In genomic region chr9:44468224-44468623, GRCm38 (mm10) we compare ENCODE assay signal across 27 mouse cellular contexts. TPM values are rescaled to one million over a fixed set of nuclear protein-coding genes. Genes with fewer than 3 reads are reported as not detected.
DNase-seq lines count a peak whose midpoint lies in the region; ATAC-seq and TF ChIP-seq lines count a peak whose summit lies in the region.
"Had no signal": no experiment of that assay in that cellular context is flagged by ENCODE, and none has a peak within 500 bp of the region (broad histone marks: within the 10 kb centered on the region; RNA-seq: fewer than 3 reads in every experiment).

No protein-coding gene starts in this region.

- H3K27ac ChIP-seq in hindbrain, embryonic 15.5 days (replicated peaks): peak overlapping the region; percentile 21; the same call in 1 of the 2 replicates
- no peak overlapping the region for H3K27ac ChIP-seq in hindbrain, embryonic 13.5 days
- peak overlapping the region; percentile 72 for H3K27ac ChIP-seq in layer of hippocampus, adult 2 months
- no peak overlapping the region for H3K27ac ChIP-seq in left cerebral cortex, adult 2 months
- H3K27ac ChIP-seq: forebrain, embryonic 12.5 days; heart, embryonic 15.5 days; limb, embryonic 13.5 days; liver, embryonic 13.5 days had no signal

- no peaks in the 10 kb centered on the region for H3K9me3 ChIP-seq in hindbrain, embryonic 15.5 days
- H3K9me3 ChIP-seq in hindbrain, embryonic 13.5 days: no peaks in the 10 kb centered on the region
- H3K9me3 ChIP-seq: forebrain, embryonic 12.5 days; G1E; heart, embryonic 15.5 days; limb, embryonic 13.5 days; liver, embryonic 13.5 days had no signal

- H3K9ac ChIP-seq in hindbrain, embryonic 15.5 days: no peak overlapping the region
- H3K9ac ChIP-seq in hindbrain, embryonic 13.5 days: no peak overlapping the region
- H3K9ac ChIP-seq: heart, embryonic 15.5 days; limb, embryonic 13.5 days; liver, embryonic 13.5 days; lung, embryonic 14.5 days had no signal

- H3K4me1 ChIP-seq in hindbrain, embryonic 15.5 days (replicated peaks): peaks cover 14% of the 10 kb centered on the region
- H3K4me1 ChIP-seq in hindbrain, embryonic 13.5 days (replicated peaks): peaks cover 13% of the 10 kb centered on the region
- H3K4me1 ChIP-seq: heart, embryonic 15.5 days; limb, embryonic 13.5 days; liver, embryonic 13.5 days had no signal

- no peak for ATAC-seq in hindbrain, embryonic 15.5 days (ENCODE audit: low FRiP score, low read depth)
- ATAC-seq in hindbrain, embryonic 13.5 days (ENCODE audit: low FRiP score): no peak
- ATAC-seq: activated CD4-positive, CD25-positive, alpha-beta regulatory T cell, adult 4 months had no signal

- 63% methylated on average over 7 of the region's 7 CpGs for WGBS in hindbrain, embryonic 15.5 days
- WGBS in hindbrain, embryonic 13.5 days: 65% methylated on average over 7 of the region's 7 CpGs

- no peaks in the 10 kb centered on the region for H3K27me3 ChIP-seq in hindbrain, embryonic 15.5 days
- no peaks in the 10 kb centered on the region for H3K27me3 ChIP-seq in hindbrain, embryonic 13.5 days
- H3K27me3 ChIP-seq: forebrain, embryonic 12.5 days; limb, embryonic 13.5 days had no signal

- no peaks in the 10 kb centered on the region for H3K36me3 ChIP-seq in hindbrain, embryonic 15.5 days
- no peaks in the 10 kb centered on the region for H3K36me3 ChIP-seq in hindbrain, embryonic 13.5 days
- H3K36me3 ChIP-seq: forebrain, embryonic 12.5 days; G1E; heart, embryonic 15.5 days; limb, embryonic 13.5 days; liver, embryonic 13.5 days had no signal

- no peak overlapping the region for H3K4me2 ChIP-seq in hindbrain, embryonic 15.5 days
- no peak overlapping the region for H3K4me2 ChIP-seq in hindbrain, embryonic 13.5 days
- H3K4me2 ChIP-seq: forebrain, embryonic 12.5 days; heart, embryonic 15.5 days; limb, embryonic 13.5 days; liver, embryonic 13.5 days; lung, embryonic 14.5 days had no signal

- H3K4me3 ChIP-seq in hindbrain, embryonic 15.5 days: no peak overlapping the region
- H3K4me3 ChIP-seq in hindbrain, embryonic 13.5 days: no peak overlapping the region
- no peak overlapping the region for H3K4me3 ChIP-seq in layer of hippocampus, adult 2 months
- no peak overlapping the region for H3K4me3 ChIP-seq in left cerebral cortex, adult 2 months
- H3K4me3 ChIP-seq: forebrain, embryonic 12.5 days; heart, embryonic 15.5 days; limb, embryonic 13.5 days; liver, embryonic 13.5 days had no signal

- TF ChIP-seq CTCF in layer of hippocampus, adult 2 months (conservative IDR thresholded peaks at IDR 0.05): no peak
- no peak for TF ChIP-seq CTCF in left cerebral cortex, adult 2 months (IDR thresholded peaks at IDR 0.05)

- intact Hi-C loops in left cerebral cortex, adult 2 months (cut with DNase I): no loop called here

- DNase-seq in layer of hippocampus, adult 2 months (ENCODE audit: low spot score in 2 of 2): no peak
- DNase-seq in layer of hippocampus, postnatal 10 days (ENCODE audit: low spot score in 2 of 2): no peak
- DNase-seq in kidney, postnatal 36 days: peak; percentile 64 to 70
- DNase-seq in retina, postnatal 1 day: no peak
- no peak for DNase-seq in left cerebral cortex, adult 2 months (ENCODE audit: extremely low spot score in 1 of 2, low spot score in 2 of 2)
- DNase-seq: adrenal gland, postnatal 14 days; cerebellum, adult 9-11 months; gastrocnemius, postnatal 25 days; heart, postnatal 4 days; layer of hippocampus, adult 9-11 months; liver, embryonic 13.5 days; lung, embryonic 14.5 days; lung, postnatal 4 days; right cerebral cortex, postnatal 4 days; thymus, postnatal 14 days had no signal

RNA-seq across cellular contexts. Expression of gene Upk2, which starts 13.4 kb away (rescaled TPM):
- not detected in 2 replicates for polyA plus RNA-seq in hindbrain, embryonic 15.5 days (2015; fragmentation: Nextera tagmentation; extraction: Ambion mirVana)
- not detected in 2 replicates for polyA plus RNA-seq in hindbrain, embryonic 13.5 days (2015; fragmentation: Nextera tagmentation; extraction: Ambion mirVana)
- not detected for total RNA-seq in layer of hippocampus, adult 2 months (2021)
- total RNA-seq in layer of hippocampus, postnatal 10 days (2021): not detected
- not detected for total RNA-seq in left cerebral cortex, adult 2 months (2021)
- total RNA-seq: adrenal gland, postnatal 14 days; G1E; heart, postnatal 4 days had no signal
- polyA plus RNA-seq: activated CD4-positive, CD25-positive, alpha-beta regulatory T cell, adult 4 months; brain, embryonic 14.5 days; cortical plate, adult 2 months; G1E; heart, embryonic 15.5 days; liver, embryonic 13.5 days had no signal

RNA-seq across cellular contexts. Expression of gene Bcl9l, which starts 14.4 kb away (rescaled TPM):
- polyA plus RNA-seq in hindbrain, embryonic 15.5 days (2015; fragmentation: Nextera tagmentation; extraction: Ambion mirVana): 10.7 and 11.9 TPM in 2 replicates
- polyA plus RNA-seq in hindbrain, embryonic 13.5 days (2015; fragmentation: Nextera tagmentation; extraction: Ambion mirVana): 8.6 TPM in 2 replicates
- 10 to 100 TPM; 68.4 to 76.9 TPM for total RNA-seq in layer of hippocampus, adult 2 months (2021)
- total RNA-seq in layer of hippocampus, postnatal 10 days (2021): 10 to 100 TPM; 91.2 to 97.7 TPM
- 10 to 100 TPM; 58.6 to 63.4 TPM for total RNA-seq in left cerebral cortex, adult 2 months (2021)

RNA-seq across cellular contexts. Expression of gene Foxr1, which starts 27.3 kb away (rescaled TPM):
- polyA plus RNA-seq in hindbrain, embryonic 15.5 days (2015; fragmentation: Nextera tagmentation; extraction: Ambion mirVana): not detected in 2 replicates
- polyA plus RNA-seq in hindbrain, embryonic 13.5 days (2015; fragmentation: Nextera tagmentation; extraction: Ambion mirVana): not detected in 2 replicates
- not detected for total RNA-seq in layer of hippocampus, adult 2 months (2021)
- total RNA-seq in layer of hippocampus, postnatal 10 days (2021): not detected
- not detected for total RNA-seq in left cerebral cortex, adult 2 months (2021)
- total RNA-seq: adrenal gland, postnatal 14 days; gastrocnemius, postnatal 25 days; heart, adult 8-10 months; heart, postnatal 4 days had no signal
- polyA plus RNA-seq: brain, embryonic 14.5 days; embryonic facial prominence, embryonic 11.5 days; forebrain, embryonic 12.5 days; G1E; heart, embryonic 15.5 days; intestine, embryonic 14.5 days; limb, embryonic 13.5 days; liver, embryonic 13.5 days; lung, embryonic 14.5 days had no signal

RNA-seq across cellular contexts. Expression of gene Ccdc84, which starts 49.9 kb away (rescaled TPM):
- polyA plus RNA-seq in hindbrain, embryonic 15.5 days (2015; fragmentation: Nextera tagmentation; extraction: Ambion mirVana): 32.0 and 34.9 TPM in 2 replicates
- polyA plus RNA-seq in hindbrain, embryonic 13.5 days (2015; fragmentation: Nextera tagmentation; extraction: Ambion mirVana): 28.2 and 32.9 TPM in 2 replicates
- 10 to 100 TPM; 21.5 to 25.7 TPM for total RNA-seq in layer of hippocampus, adult 2 months (2021)
- total RNA-seq in layer of hippocampus, postnatal 10 days (2021): 10 to 100 TPM; 20.7 to 22.4 TPM
- 10 to 100 TPM; 19.9 to 22.2 TPM for total RNA-seq in left cerebral cortex, adult 2 months (2021)

Comparison
In these comparisons a context has a peak if more than half of its experiments do, and no peak if none do; other contexts are left out.
1. H3K27ac ChIP-seq: peak in hindbrain, embryonic 15.5 days (single experiment) and layer of hippocampus, adult 2 months (single experiment); none in hindbrain, embryonic 13.5 days (single experiment) and left cerebral cortex, adult 2 months (single experiment).
2. DNase-seq: peak in kidney, postnatal 36 days (2 of 2); none in layer of hippocampus, adult 2 months (0 of 2), layer of hippocampus, postnatal 10 days (0 of 2), retina, postnatal 1 day (single experiment) and left cerebral cortex, adult 2 months (0 of 2).